Mouse (Mus musculus): ENCODE measurements around the gene Rps6ka2.

DNA sequence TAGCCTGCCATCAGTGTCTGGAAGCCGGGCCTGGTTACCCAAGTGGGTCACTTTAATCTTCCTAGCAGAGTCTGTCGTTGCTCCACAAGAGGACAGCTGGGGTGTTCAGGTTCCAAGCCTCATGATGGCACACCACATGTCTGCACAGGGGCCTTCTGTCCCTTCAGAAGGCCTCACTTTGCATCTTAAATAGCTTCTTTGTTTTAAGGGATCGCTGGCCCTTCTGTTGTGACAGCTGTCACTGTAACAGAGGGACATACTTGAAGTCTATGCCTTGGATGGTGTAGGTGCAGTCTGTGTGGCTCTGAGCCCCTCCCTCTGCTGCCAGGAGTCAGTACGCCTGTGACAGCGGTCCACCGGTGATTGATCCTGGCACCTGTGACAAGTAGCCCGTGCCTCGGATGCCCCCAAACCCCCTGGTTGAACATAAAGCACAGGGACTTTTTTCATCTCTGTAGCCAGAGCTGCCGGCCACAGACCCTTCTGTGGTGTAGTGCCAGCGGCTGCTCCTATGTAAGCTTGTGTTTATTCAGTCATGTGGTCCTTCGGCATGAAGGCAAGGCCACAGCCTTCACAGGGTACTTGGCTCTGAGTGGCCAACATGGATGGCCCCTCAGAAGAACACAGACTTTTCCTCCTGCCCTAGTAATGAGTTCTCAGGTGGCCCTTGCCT lies 122.2 kb downstream of the Rps6ka2 start:
- TF ChIP-seq EP300 (optimal IDR thresholded peaks at IDR 0.05): no peak
- TF ChIP-seq CTCF (IDR thresholded peaks at IDR 0.05; ENCODE audit: low read depth): no peak
